Mouse (Mus musculus) kidney, adult 2 months (tissue): Measurements from ENCODE around the gene Dennd2c.

ENCODE experiments used
- CTCF ChIP-seq: fragments of 200-500 bp; conservative IDR thresholded peaks from 2 replicates; pipeline ENCODE4 v1.5.1; 2011; ENCODE audit warnings: low read depth, mild to moderate bottlenecking, control low read depth, low read length, moderate library complexity, mixed read lengths; ENCODE audit not compliant: insufficient read depth, insufficient read length
- POLR2A ChIP-seq: fragments of 200-500 bp; IDR thresholded peaks from one replicate; pipeline ENCODE4 v1.6.1; 2011; ENCODE audit warnings: low read depth, low read length, control low read depth

- TF ChIP-seq CTCF (no peak), POLR2A (no peak)
Observed at GRCm38 (mm10) chr3:103199386-103199785, 97.0 kb downstream of the Dennd2c start.
